Mouse (Mus musculus): ENCODE measurements around the gene Zfpm1. TPM values are rescaled to one million over a fixed set of nuclear protein-coding genes. Genes with fewer than 3 reads are reported as not detected.

Gene Zfpm1
- polyA plus RNA-seq, 1 experiment from 2014 or later, result 2.3 TPM

- Histone ChIP-seq H3K36me3 (ENCODE audit: control insufficient read depth, insufficient read depth, low read length) (no peaks in the 10 kb centered on the region), H3K9ac (replicated peaks; ENCODE audit: low read length) (no peak overlapping the region), H3K4me2 (ENCODE audit: low read length) (no peak overlapping the region), H3K27me3 (ENCODE audit: control insufficient read depth, insufficient read depth, low read length) (no peaks in the 10 kb centered on the region), H3K9me3 (ENCODE audit: control insufficient read depth, low read length) (no peaks in the 10 kb centered on the region), H3K27ac (replicated peaks; ENCODE audit: low read depth, low read length) (no peak overlapping the region), H3K4me3 (replicated peaks; ENCODE audit: low read depth, low read length) (no peak overlapping the region), H3K4me1 (ENCODE audit: control insufficient read depth, insufficient read depth, low read length) (no peaks in the 10 kb centered on the region)
- 83% methylated on average over 5 of the region's 5 CpGs for WGBS
- ATAC-seq (ENCODE audit: low FRiP score, low TSS enrichment) (no peak), DNase-seq (no peak)
Observed at GRCm38 (mm10) chr8:122357641-122358040, 75.7 kb downstream of the Zfpm1 start.

GRCm38 (mm10) chr8:122359111-122359775 lies 77.3 kb downstream of the Zfpm1 start:
- H3K9me3 ChIP-seq (ENCODE audit: control insufficient read depth, low read length), result no peaks in the 10 kb centered on the region
- WGBS, result 82% methylated on average over 15 of the region's 15 CpGs
- H3K27ac ChIP-seq (replicated peaks; ENCODE audit: low read depth, low read length), result no peak overlapping the region
- H3K4me2 ChIP-seq (ENCODE audit: low read length), result no peak overlapping the region
- no peak overlapping the region for H3K4me3 ChIP-seq (replicated peaks; ENCODE audit: low read depth, low read length)
- H3K4me1 ChIP-seq (ENCODE audit: control insufficient read depth, insufficient read depth, low read length), result no peaks in the 10 kb centered on the region
- no peaks in the 10 kb centered on the region for H3K27me3 ChIP-seq (ENCODE audit: control insufficient read depth, insufficient read depth, low read length)
- no peak for DNase-seq
- no peak overlapping the region for H3K9ac ChIP-seq (replicated peaks; ENCODE audit: low read length)
- ATAC-seq (ENCODE audit: low FRiP score, low TSS enrichment), result no peak
- H3K36me3 ChIP-seq (ENCODE audit: control insufficient read depth, insufficient read depth, low read length), result no peaks in the 10 kb centered on the region

- DNase-seq, result no peak
Observed at GRCm38 (mm10) chr8:122360696-122361416, 78.9 kb downstream of the Zfpm1 start, which contains the start of gene Trhr2. Gene Trhr2, minus strand, starts transcription at chr8:122360746.

GRCm38 (mm10) chr8:122362271-122362670 lies 80.3 kb downstream of the Zfpm1 start:
- Histone ChIP-seq H3K27me3 (ENCODE audit: control insufficient read depth, insufficient read depth, low read length) (no peaks in the 10 kb centered on the region), H3K36me3 (ENCODE audit: control insufficient read depth, insufficient read depth, low read length) (no peaks in the 10 kb centered on the region), H3K9me3 (ENCODE audit: control insufficient read depth, low read length) (no peaks in the 10 kb centered on the region), H3K9ac (replicated peaks; ENCODE audit: low read length) (no peak overlapping the region), H3K4me1 (ENCODE audit: control insufficient read depth, insufficient read depth, low read length) (no peaks in the 10 kb centered on the region), H3K4me2 (ENCODE audit: low read length) (no peak overlapping the region), H3K4me3 (replicated peaks; ENCODE audit: low read depth, low read length) (no peak overlapping the region), H3K27ac (replicated peaks; ENCODE audit: low read depth, low read length) (no peak overlapping the region)
- DNase-seq (no peak), ATAC-seq (ENCODE audit: low FRiP score, low TSS enrichment) (no peak)
- 51% methylated on average over 5 of the region's 5 CpGs for WGBS

More at GRCm38 (mm10) chr8:122360696-122361416, 78.9 kb downstream of the Zfpm1 start, which contains the start of gene Trhr2:
- Histone ChIP-seq H3K36me3 (ENCODE audit: control insufficient read depth, insufficient read depth, low read length) (no peaks in the 10 kb centered on the region), H3K9ac (replicated peaks; ENCODE audit: low read length) (no peak within 1 kb of the TSS), H3K4me1 (ENCODE audit: control insufficient read depth, insufficient read depth, low read length) (no peaks in the 10 kb centered on the region), H3K4me2 (ENCODE audit: low read length) (no peak within 1 kb of the TSS), H3K4me3 (replicated peaks; ENCODE audit: low read depth, low read length) (no peak within 1 kb of the TSS), H3K9me3 (ENCODE audit: control insufficient read depth, low read length) (no peaks in the 10 kb centered on the region), H3K27ac (replicated peaks; ENCODE audit: low read depth, low read length) (no peak within 1 kb of the TSS), H3K27me3 (ENCODE audit: control insufficient read depth, insufficient read depth, low read length) (no peaks in the 10 kb centered on the region)
- no peak for ATAC-seq (ENCODE audit: low FRiP score, low TSS enrichment)
- 76% methylated on average over 7 of the region's 7 CpGs for WGBS

GRCm38 (mm10) chr8:122362967-122363366 lies 81.0 kb downstream of the Zfpm1 start:
- H3K4me3 ChIP-seq (replicated peaks; ENCODE audit: low read depth, low read length), result no peak overlapping the region
- no peak for ATAC-seq (ENCODE audit: low FRiP score, low TSS enrichment)
- no peaks in the 10 kb centered on the region for H3K4me1 ChIP-seq (ENCODE audit: control insufficient read depth, insufficient read depth, low read length)
- DNase-seq, result no peak
- H3K36me3 ChIP-seq (ENCODE audit: control insufficient read depth, insufficient read depth, low read length), result no peaks in the 10 kb centered on the region
- no peak overlapping the region for H3K4me2 ChIP-seq (ENCODE audit: low read length)
- no peaks in the 10 kb centered on the region for H3K27me3 ChIP-seq (ENCODE audit: control insufficient read depth, insufficient read depth, low read length)
- no peak overlapping the region for H3K27ac ChIP-seq (replicated peaks; ENCODE audit: low read depth, low read length)
- no peak overlapping the region for H3K9ac ChIP-seq (replicated peaks; ENCODE audit: low read length)
- no peaks in the 10 kb centered on the region for H3K9me3 ChIP-seq (ENCODE audit: control insufficient read depth, low read length)
- 46% methylated on average over 8 of the region's 8 CpGs for WGBS

- Histone ChIP-seq H3K9me3 (ENCODE audit: control insufficient read depth, low read length) (no peaks in the 10 kb centered on the region), H3K36me3 (ENCODE audit: control insufficient read depth, insufficient read depth, low read length) (no peaks in the 10 kb centered on the region), H3K9ac (replicated peaks; ENCODE audit: low read length) (no peak overlapping the region), H3K4me3 (replicated peaks; ENCODE audit: low read depth, low read length) (no peak overlapping the region), H3K27ac (replicated peaks; ENCODE audit: low read depth, low read length) (no peak overlapping the region), H3K4me1 (ENCODE audit: control insufficient read depth, insufficient read depth, low read length) (no peaks in the 10 kb centered on the region), H3K4me2 (ENCODE audit: low read length) (no peak overlapping the region), H3K27me3 (ENCODE audit: control insufficient read depth, insufficient read depth, low read length) (no peaks in the 10 kb centered on the region)
- 79% methylated on average over 10 of the region's 10 CpGs for WGBS
- no peak for DNase-seq
- no peak for ATAC-seq (ENCODE audit: low FRiP score, low TSS enrichment)
Observed at GRCm38 (mm10) chr8:122368494-122368893, 86.6 kb downstream of the Zfpm1 start.

GRCm38 (mm10) chr8:122369665-122370064 lies 87.7 kb downstream of the Zfpm1 start:
- Histone ChIP-seq H3K27me3 (ENCODE audit: control insufficient read depth, insufficient read depth, low read length) (no peaks in the 10 kb centered on the region), H3K27ac (replicated peaks; ENCODE audit: low read depth, low read length) (no peak overlapping the region)
- no peak for ATAC-seq (ENCODE audit: low FRiP score, low TSS enrichment)

GRCm38 (mm10) chr8:122371706-122372105 lies 89.8 kb downstream of the Zfpm1 start:
- no peak overlapping the region for H3K27ac ChIP-seq (replicated peaks; ENCODE audit: low read depth, low read length)
- 75% methylated on average over 6 of the region's 6 CpGs for WGBS
- 0 out of 2 replicates have a peak, but pooled peaks cover 4% of the 10 kb centered on the region for H3K4me1 ChIP-seq (ENCODE audit: control insufficient read depth, insufficient read depth, low read length)
- no peaks in the 10 kb centered on the region for H3K36me3 ChIP-seq (ENCODE audit: control insufficient read depth, insufficient read depth, low read length)
- no peak overlapping the region for H3K4me2 ChIP-seq (ENCODE audit: low read length)
- H3K4me3 ChIP-seq (replicated peaks; ENCODE audit: low read depth, low read length), result no peak overlapping the region
- no peaks in the 10 kb centered on the region for H3K27me3 ChIP-seq (ENCODE audit: control insufficient read depth, insufficient read depth, low read length)
- DNase-seq, result no peak
- ATAC-seq (ENCODE audit: low FRiP score, low TSS enrichment), result no peak
- H3K9ac ChIP-seq (replicated peaks; ENCODE audit: low read length), result no peak overlapping the region
- H3K9me3 ChIP-seq (ENCODE audit: control insufficient read depth, low read length), result no peaks in the 10 kb centered on the region

More at GRCm38 (mm10) chr8:122369665-122370064, 87.7 kb downstream of the Zfpm1 start:
- Histone ChIP-seq H3K4me3 (replicated peaks; ENCODE audit: low read depth, low read length) (no peak overlapping the region), H3K9ac (replicated peaks; ENCODE audit: low read length) (no peak overlapping the region), H3K9me3 (ENCODE audit: control insufficient read depth, low read length) (no peaks in the 10 kb centered on the region), H3K4me2 (ENCODE audit: low read length) (no peak overlapping the region), H3K4me1 (ENCODE audit: control insufficient read depth, insufficient read depth, low read length) (no peaks in the 10 kb centered on the region), H3K36me3 (ENCODE audit: control insufficient read depth, insufficient read depth, low read length) (no peaks in the 10 kb centered on the region)
- WGBS, result 8% methylated on average over 9 of the region's 9 CpGs
- DNase-seq, result peak; percentile 84

- DNase-seq (no peak), ATAC-seq (ENCODE audit: low FRiP score, low TSS enrichment) (no peak)
- WGBS, result 92% methylated on average over 7 of the region's 7 CpGs
- peaks cover 17% of the 10 kb centered on the region for H3K4me1 ChIP-seq (ENCODE audit: control insufficient read depth, insufficient read depth, low read length)
- H3K9ac ChIP-seq (replicated peaks; ENCODE audit: low read length), result no peak overlapping the region
- H3K4me2 ChIP-seq (ENCODE audit: low read length), result no peak overlapping the region
- H3K27me3 ChIP-seq (ENCODE audit: control insufficient read depth, insufficient read depth, low read length), result no peaks in the 10 kb centered on the region
- no peak overlapping the region for H3K27ac ChIP-seq (replicated peaks; ENCODE audit: low read depth, low read length)
- no peaks in the 10 kb centered on the region for H3K9me3 ChIP-seq (ENCODE audit: control insufficient read depth, low read length)
- H3K36me3 ChIP-seq (ENCODE audit: control insufficient read depth, insufficient read depth, low read length), result peaks cover 5% of the 10 kb centered on the region
- no peak overlapping the region for H3K4me3 ChIP-seq (replicated peaks; ENCODE audit: low read depth, low read length)
Observed at GRCm38 (mm10) chr8:122375320-122375719, 93.4 kb downstream of the Zfpm1 start.

Measured in midbrain, embryonic 14.5 days (tissue).